Mouse (Mus musculus) testis, adult 2 months (tissue): Measurements from ENCODE around the gene Ipo5. TPM values are rescaled to one million over a fixed set of nuclear protein-coding genes. Genes with fewer than 3 reads are reported as not detected.

Experiments used
- H3K27ac ChIP-seq: fragments of 200-500 bp; 2 replicates; pipeline ENCODE4 v1.5.1; 2012; ENCODE audit warnings: low read depth, low read length; ENCODE audit not compliant: control insufficient read depth, insufficient read depth
- H3K27me3 ChIP-seq: fragments of 200-500 bp; 2 replicates; pipeline ENCODE4 v1.6.1; 2012; ENCODE audit warnings: mild to moderate bottlenecking, low read length, moderate library complexity; ENCODE audit not compliant: control insufficient read depth, insufficient read depth
- H3K36me3 ChIP-seq: fragments of 200-500 bp; 2 replicates; pipeline ENCODE4 v1.6.1; 2012; ENCODE audit warnings: mild to moderate bottlenecking, low read length; ENCODE audit not compliant: control insufficient read depth, insufficient read depth
- H3K4me1 ChIP-seq: fragments of 200-500 bp; 2 replicates; pipeline ENCODE4 v1.6.1; 2012; ENCODE audit warnings: low read length; ENCODE audit not compliant: control insufficient read depth, insufficient read depth
- H3K4me3 ChIP-seq: fragments of 200-500 bp; 2 replicates; pipeline ENCODE4 v1.5.1; 2012; ENCODE audit warnings: low read depth, mild to moderate bottlenecking, low read length, moderate library complexity, mixed read lengths; ENCODE audit not compliant: control insufficient read depth
- CTCF ChIP-seq: fragments of 200-500 bp; IDR thresholded peaks from 2 replicates; pipeline ENCODE4 v1.5.1; 2012; ENCODE audit warnings: low read depth, mild to moderate bottlenecking, inconsistent platforms, low read length, moderate library complexity; ENCODE audit not compliant: control insufficient read depth, insufficient read depth, insufficient replicate concordance
- POLR2A ChIP-seq: fragments of 200-500 bp; IDR thresholded peaks from 2 replicates; pipeline ENCODE4 v1.6.1; 2012; ENCODE audit warnings: low read depth, mild to moderate bottlenecking, inconsistent platforms, low read length, moderate library complexity; ENCODE audit not compliant: control insufficient read depth
- polyA plus RNA-seq: library from polyadenylated mRNA; depleted of rRNA; stranded (reverse); fragments of >200 nt; gene quantifications from 2 replicates; pipeline ENCODE4 v1.2.3, GENCODE M21; 2012; rRNA removed

Gene Ipo5
- polyA plus RNA-seq, 1 experiment = 360 TPM

DNA sequence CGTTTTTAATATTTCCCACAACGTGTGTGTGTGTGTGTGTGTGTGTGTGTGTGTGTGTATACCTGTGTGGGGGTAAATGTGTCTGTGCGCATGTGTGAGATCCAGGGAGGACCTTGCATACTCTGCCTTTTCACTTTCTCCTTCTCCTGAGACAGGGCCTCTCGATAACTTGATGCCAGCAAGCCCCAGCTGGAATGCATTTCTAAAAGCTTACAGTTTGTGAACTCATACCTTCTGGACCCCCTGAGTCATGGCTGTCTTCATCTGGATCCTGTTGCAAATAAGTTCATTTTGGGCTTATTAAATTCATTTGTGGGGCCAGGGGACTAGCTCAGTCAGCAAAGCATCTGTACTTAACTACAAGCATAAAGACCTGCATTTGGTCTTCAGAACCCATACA, 57.7 kb downstream of the Ipo5 start:
- no peak overlapping the region for H3K27ac ChIP-seq
- H3K4me1 ChIP-seq = peaks cover 2% of the 10 kb centered on the region; the same call in 1 of the 2 replicates
- H3K4me3 ChIP-seq = no peak overlapping the region
- H3K36me3 ChIP-seq = no peaks in the 10 kb centered on the region
- TF ChIP-seq POLR2A = no peak
- no peak for TF ChIP-seq CTCF
- H3K27me3 ChIP-seq = no peaks in the 10 kb centered on the region

DNA sequence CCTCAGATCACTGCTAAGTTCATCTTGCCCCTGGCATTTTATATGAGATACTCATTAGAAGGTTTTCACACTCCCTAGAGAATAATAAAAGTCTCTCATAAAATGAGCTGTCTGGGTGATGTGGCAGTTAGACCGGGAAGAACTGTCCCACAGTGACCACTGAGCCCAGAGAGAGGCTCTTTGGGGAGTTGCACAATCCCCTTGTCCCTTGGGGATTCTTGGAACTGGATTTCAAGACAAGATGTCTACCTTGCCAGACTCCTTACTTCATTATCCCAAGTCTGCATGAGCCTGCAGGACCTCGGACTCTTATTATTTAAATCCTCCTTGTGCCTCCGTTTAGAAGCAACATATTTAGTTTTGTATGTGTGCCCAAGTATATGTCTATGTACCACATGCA, 58.6 kb downstream of the Ipo5 start:
- no peaks in the 10 kb centered on the region for H3K36me3 ChIP-seq
- TF ChIP-seq POLR2A (no peak), CTCF (no peak)
- H3K27ac ChIP-seq = no peak overlapping the region
- no peak overlapping the region for H3K4me3 ChIP-seq
- no peaks in the 10 kb centered on the region for H3K27me3 ChIP-seq
- H3K4me1 ChIP-seq = peaks cover 2% of the 10 kb centered on the region; the same call in 1 of the 2 replicates

DNA sequence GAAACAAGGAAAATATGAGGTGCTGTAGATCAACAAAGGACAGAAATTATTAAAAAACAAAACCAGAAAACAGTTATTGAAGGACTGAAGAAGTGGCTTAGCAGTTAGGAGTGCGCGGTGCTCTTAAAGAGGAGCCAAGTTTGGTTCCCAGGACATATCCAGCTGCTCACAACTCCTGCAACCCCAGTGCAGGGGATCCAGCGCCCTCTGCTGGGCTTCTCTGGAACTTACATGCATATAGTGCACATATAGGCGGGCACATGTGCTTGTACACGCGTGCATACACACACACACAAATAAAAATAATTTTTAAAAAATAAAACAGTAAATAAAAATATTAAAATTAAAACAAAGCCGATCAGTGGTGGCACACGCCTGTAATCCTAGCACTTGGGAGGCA, 59.6 kb downstream of the Ipo5 start:
- Histone ChIP-seq H3K27me3 (no peaks in the 10 kb centered on the region), H3K27ac (no peak overlapping the region), H3K4me1 (peaks cover 2% of the 10 kb centered on the region; the same call in 1 of the 2 replicates), H3K36me3 (no peaks in the 10 kb centered on the region), H3K4me3 (no peak overlapping the region)
- no peak for TF ChIP-seq POLR2A
- peak; percentile 85 for TF ChIP-seq CTCF

DNA sequence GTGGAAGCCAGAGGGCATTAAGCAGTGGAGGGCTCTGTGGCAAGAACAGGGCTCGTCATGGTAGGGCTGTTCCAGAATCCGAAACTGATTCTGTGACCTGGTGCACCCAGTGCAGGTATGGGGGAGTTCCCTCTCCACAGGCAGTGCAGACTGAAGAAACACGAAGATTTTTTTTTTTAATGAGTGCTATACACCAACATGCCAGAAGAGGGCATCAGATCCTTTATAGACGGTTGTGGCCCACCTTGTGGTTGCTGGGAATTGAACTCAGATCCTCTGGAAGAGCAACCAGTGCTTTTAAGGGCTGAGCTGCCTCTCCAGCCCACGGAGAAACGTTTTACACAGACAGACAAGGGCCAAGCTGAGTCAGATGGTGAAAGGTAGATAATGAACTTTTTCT, 60.3 kb downstream of the Ipo5 start:
- H3K36me3 ChIP-seq = no peaks in the 10 kb centered on the region
- H3K4me3 ChIP-seq = no peak overlapping the region
- no peak overlapping the region for H3K27ac ChIP-seq
- TF ChIP-seq CTCF = no peak
- no peak for TF ChIP-seq POLR2A
- no peaks in the 10 kb centered on the region for H3K27me3 ChIP-seq
- H3K4me1 ChIP-seq = peaks cover 2% of the 10 kb centered on the region; the same call in 1 of the 2 replicates

DNA sequence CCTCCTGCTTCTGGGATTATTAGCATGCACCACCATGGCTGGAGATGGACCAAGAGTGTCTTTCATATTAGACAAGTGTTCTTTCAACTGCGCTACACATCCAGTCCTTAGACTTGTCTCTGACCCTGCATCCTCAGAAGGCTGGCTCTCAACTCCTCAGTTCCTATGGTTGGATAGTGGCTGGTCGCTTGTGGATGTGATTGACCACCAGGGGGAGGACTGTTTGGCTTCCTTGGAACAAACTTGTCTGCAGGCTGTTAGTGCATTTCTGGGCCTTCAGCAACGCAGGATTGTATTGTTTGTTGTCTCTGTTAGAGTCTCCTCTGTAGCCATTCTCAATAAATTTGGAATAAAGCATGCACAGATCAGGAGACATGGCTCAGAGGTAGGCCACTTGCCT, 68.5 kb downstream of the Ipo5 start:
- no peaks in the 10 kb centered on the region for H3K27me3 ChIP-seq
- H3K36me3 ChIP-seq = no peaks in the 10 kb centered on the region
- H3K4me3 ChIP-seq = no peak overlapping the region
- no peaks in the 10 kb centered on the region for H3K4me1 ChIP-seq
- peak; percentile 33; the same call in 1 of the 2 replicates for TF ChIP-seq CTCF
- no peak for TF ChIP-seq POLR2A
- no peak overlapping the region for H3K27ac ChIP-seq

DNA sequence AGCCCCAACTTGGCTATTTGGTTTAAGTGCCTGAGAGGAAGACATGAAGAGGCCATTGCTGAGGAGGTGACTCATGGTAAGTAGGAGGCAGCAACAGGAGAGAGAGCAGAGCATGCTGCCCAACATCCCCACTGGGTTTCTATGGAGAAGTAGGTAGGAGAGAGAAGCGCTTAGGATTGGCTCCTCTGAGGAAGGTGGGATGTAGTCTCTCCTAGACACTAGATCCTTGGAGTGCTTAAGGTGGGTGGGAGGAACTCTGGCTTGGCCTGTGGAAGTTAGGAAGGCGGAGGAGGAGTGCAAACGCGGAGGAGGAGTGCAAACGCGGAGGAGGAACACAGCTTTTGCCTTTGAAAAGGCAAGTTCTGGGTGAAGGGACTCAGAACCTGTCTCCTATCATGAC, 78.1 kb downstream of the Ipo5 start:
- Histone ChIP-seq H3K4me3 (no peak overlapping the region), H3K27me3 (no peaks in the 10 kb centered on the region), H3K36me3 (no peaks in the 10 kb centered on the region), H3K4me1 (no peaks in the 10 kb centered on the region), H3K27ac (no peak overlapping the region)
- TF ChIP-seq CTCF = no peak
- no peak for TF ChIP-seq POLR2A

Other genes starting within 250 kb of the Ipo5 start
- gene Farp1, start 124.0 kb downstream of the Ipo5 start, polyA plus RNA-seq = 1.4 and 1.5 TPM in 2 replicates